Mouse (Mus musculus) limb, embryonic 14.5 days (tissue): ENCODE measurements around the gene Cdc42bpa. TPM values are rescaled to one million over a fixed set of nuclear protein-coding genes. Genes with fewer than 3 reads are reported as not detected.

Experiments
- ATAC-seq: fragments of 200-750 bp; cut with Nextera tagmentation; 2 replicates; pipeline ENCODE4 v1.8.0; 2017; ENCODE audit warnings: low read depth, moderate number of reproducible peaks, moderate TSS enrichment; ENCODE audit not compliant: low FRiP score
- DNase-seq: peaks from one replicate; pipeline ENCODE4 v3.0.0-alpha.2; 2015; ENCODE audit warnings: low spot score
- H3K27ac ChIP-seq: fragments of 300-500 bp; sonication (generic); replicated peaks from 2 replicates; pipeline ENCODE4 v1.5.1; 2014; ENCODE audit warnings: low read depth, mild to moderate bottlenecking, low read length, moderate library complexity, mixed read lengths
- H3K27me3 ChIP-seq: fragments of 300-500 bp; sonication (generic); 2 replicates; pipeline ENCODE4 v1.6.1; 2014; ENCODE audit warnings: low read length, mixed read lengths; ENCODE audit not compliant: control insufficient read depth, insufficient read depth
- H3K36me3 ChIP-seq: fragments of 300-500 bp; sonication (generic); 2 replicates; pipeline ENCODE4 v1.6.1; 2014; ENCODE audit warnings: mild to moderate bottlenecking, low read length, moderate library complexity, mixed read lengths; ENCODE audit not compliant: control insufficient read depth, insufficient read depth
- H3K4me1 ChIP-seq: fragments of 300-500 bp; sonication (generic); 2 replicates; pipeline ENCODE4 v1.6.1; 2014; ENCODE audit warnings: antibody characterized with exemption, low read length, mixed read lengths; ENCODE audit not compliant: control insufficient read depth, insufficient read depth
- H3K4me2 ChIP-seq: fragments of 300-500 bp; sonication (generic); replicated peaks from 2 replicates; pipeline ENCODE4 v1.6.1; 2014; ENCODE audit warnings: low read depth, mild to moderate bottlenecking, low read length, moderate library complexity; ENCODE audit not compliant: severe bottlenecking
- H3K4me3 ChIP-seq: fragments of 300-500 bp; sonication (generic); replicated peaks from 2 replicates; pipeline ENCODE4 v1.5.1; 2014; ENCODE audit warnings: low read length
- H3K9ac ChIP-seq: fragments of 300-500 bp; sonication (generic); 2 replicates; pipeline ENCODE4 v1.6.1; 2014; ENCODE audit warnings: mild to moderate bottlenecking, low read depth, low read length, moderate library complexity; ENCODE audit not compliant: severe bottlenecking
- H3K9me3 ChIP-seq: fragments of 300-500 bp; sonication (generic); 2 replicates; pipeline ENCODE4 v1.6.1; 2016; ENCODE audit warnings: low read length; ENCODE audit not compliant: control insufficient read depth
- POLR2A ChIP-seq: fragments of 200-500 bp; IDR thresholded peaks from 2 replicates; pipeline ENCODE4 v1.8.0; 2012; ENCODE audit warnings: inconsistent platforms, mild to moderate bottlenecking, moderate library complexity, borderline replicate concordance; ENCODE audit not compliant: insufficient read depth, insufficient read length; ENCODE audit errors: extremely low read depth
- WGBS: fragments of 180-500 bp; shearing (Covaris S2); extraction: QIAGEN DNeasy Blood & Tissue Kit; methylation state at CpG from one replicate; pipeline ENCODE4 v1.1.7; 2014; 5-methylcytosine and 5-hydroxymethylcytosine counted together
- polyA plus RNA-seq, 2 experiments: library from polyadenylated mRNA; depleted of rRNA in 1 of 2; stranded (reverse) in 1 of 2; unstranded in 1 of 2; fragments of >200 nt; fragmentation: Nextera tagmentation in 1 of 2; extraction: Ambion mirVana in 1 of 2; gene quantifications; 2 replicates each; pipeline versions ENCODE4 v1.2.1 to v1.2.3; 2012 to 2014

Cdc42bpa gene
- polyA plus RNA-seq, 2 experiments: 16.8 to 29.1 TPM

GRCm38 (mm10) chr1:180183525-180184159 lies 223.4 kb downstream of the Cdc42bpa start:
- H3K4me1 ChIP-seq: 0 out of 2 replicates have a peak, but pooled peaks cover 3% of the 10 kb centered on the region
- no peaks in the 10 kb centered on the region for H3K27me3 ChIP-seq
- no peak overlapping the region for H3K4me2 ChIP-seq
- no peak overlapping the region for H3K9ac ChIP-seq
- no peaks in the 10 kb centered on the region for H3K36me3 ChIP-seq
- H3K9me3 ChIP-seq: no peaks in the 10 kb centered on the region
- H3K27ac ChIP-seq: no peak overlapping the region
- no peak for DNase-seq
- no peak overlapping the region for H3K4me3 ChIP-seq
- WGBS: 83% methylated on average over 6 of the region's 6 CpGs
- no peak for TF ChIP-seq POLR2A
- ATAC-seq: no peak

- Histone ChIP-seq H3K36me3 (no peaks in the 10 kb centered on the region), H3K4me3 (no peak overlapping the region), H3K4me1 (0 out of 2 replicates have a peak, but pooled peaks cover 3% of the 10 kb centered on the region), H3K27ac (no peak overlapping the region), H3K4me2 (no peak overlapping the region), H3K27me3 (no peaks in the 10 kb centered on the region), H3K9me3 (no peaks in the 10 kb centered on the region), H3K9ac (no peak overlapping the region)
- 33% methylated on average over 7 of the region's 7 CpGs for WGBS
- TF ChIP-seq POLR2A: no peak
- ATAC-seq (no peak), DNase-seq (no peak)
These were observed 224.5 kb downstream of the Cdc42bpa start for GRCm38 (mm10) chr1:180184768-180185167.

- Histone ChIP-seq H3K9me3 (no peaks in the 10 kb centered on the region), H3K27me3 (no peaks in the 10 kb centered on the region), H3K4me3 (no peak overlapping the region), H3K36me3 (no peaks in the 10 kb centered on the region), H3K9ac (no peak overlapping the region), H3K4me2 (no peak overlapping the region), H3K27ac (no peak overlapping the region), H3K4me1 (0 out of 2 replicates have a peak, but pooled peaks cover 3% of the 10 kb centered on the region)
- TF ChIP-seq POLR2A: no peak
- 60% methylated on average over 5 of the region's 5 CpGs for WGBS
- ATAC-seq (no peak), DNase-seq (no peak)
These were observed 225.6 kb downstream of the Cdc42bpa start for GRCm38 (mm10) chr1:180185877-180186276.

GRCm38 (mm10) chr1:180186371-180186770 lies 226.1 kb downstream of the Cdc42bpa start:
- Histone ChIP-seq H3K4me1 (0 out of 2 replicates have a peak, but pooled peaks cover 3% of the 10 kb centered on the region), H3K4me2 (no peak overlapping the region), H3K27me3 (0 out of 2 replicates have a peak, but pooled peaks cover 2% of the 10 kb centered on the region), H3K27ac (no peak overlapping the region), H3K9ac (no peak overlapping the region), H3K9me3 (no peaks in the 10 kb centered on the region), H3K4me3 (no peak overlapping the region), H3K36me3 (no peaks in the 10 kb centered on the region)
- ATAC-seq (no peak), DNase-seq (no peak)
- WGBS: 79% methylated on average over 3 of the region's 3 CpGs
- no peak for TF ChIP-seq POLR2A

- Histone ChIP-seq H3K9me3 (no peaks in the 10 kb centered on the region), H3K4me2 (no peak overlapping the region), H3K4me3 (no peak overlapping the region), H3K27ac (no peak overlapping the region), H3K36me3 (no peaks in the 10 kb centered on the region), H3K27me3 (0 out of 2 replicates have a peak, but pooled peaks cover 3% of the 10 kb centered on the region), H3K4me1 (0 out of 2 replicates have a peak, but pooled peaks cover 3% of the 10 kb centered on the region), H3K9ac (no peak overlapping the region)
- no peak for TF ChIP-seq POLR2A
- ATAC-seq (no peak), DNase-seq (no peak)
- WGBS: 75% methylated on average over 4 of the region's 4 CpGs
These were observed 228.7 kb downstream of the Cdc42bpa start for GRCm38 (mm10) chr1:180188951-180189350.
